Comparison of ENCODE assay signal across 15 mouse cellular contexts in genomic region chr5:74250947-74251346, GRCm38 (mm10). TPM values are rescaled to one million over a fixed set of nuclear protein-coding genes. Genes with fewer than 3 reads are reported as not detected.
DNase-seq lines count a peak whose midpoint lies in the region; ATAC-seq and TF ChIP-seq lines count a peak whose summit lies in the region.
"Had no signal": no experiment of that assay in that cellular context is flagged by ENCODE, and none has a peak within 500 bp of the region (broad histone marks: within the 10 kb centered on the region; RNA-seq: fewer than 3 reads in every experiment).

No protein-coding gene starts in this region.

- H3K27ac ChIP-seq in cerebellum, adult 2 months (ENCODE audit: insufficient read depth, low read length): peak overlapping the region; percentile 48; the same call in 1 of the 2 replicates
- peak overlapping the region; percentile 45 for H3K27ac ChIP-seq in left cerebral cortex, adult 2 months
- H3K27ac ChIP-seq in embryonic facial prominence, embryonic 13.5 days: 0 out of 2 replicates have a peak overlapping the region, but pooled peaks have one; percentile 76
- H3K27ac ChIP-seq in stomach, embryonic 14.5 days (ENCODE audit: low read length): no peak overlapping the region; the same call in 1 of the 2 replicates
- H3K27ac ChIP-seq in heart, embryonic 12.5 days (ENCODE audit: poor library complexity, severe bottlenecking): no peak overlapping the region
- H3K27ac ChIP-seq: forebrain, embryonic 13.5 days; hindbrain, embryonic 15.5 days had no signal

- H3K4me3 ChIP-seq in cerebellum, adult 2 months (replicated peaks; ENCODE audit: insufficient read depth, low read depth, low read length): no peak overlapping the region
- H3K4me3 ChIP-seq in left cerebral cortex, adult 2 months: no peak overlapping the region
- H3K4me3 ChIP-seq in embryonic facial prominence, embryonic 13.5 days: no peak overlapping the region
- H3K4me3 ChIP-seq in stomach, embryonic 14.5 days (ENCODE audit: low read depth, low read length): no peak overlapping the region
- no peak overlapping the region for H3K4me3 ChIP-seq in heart, embryonic 12.5 days
- H3K4me3 ChIP-seq: forebrain, embryonic 13.5 days; hindbrain, embryonic 15.5 days had no signal

- intact Hi-C loops in left cerebral cortex, adult 2 months (cut with DNase I): no loop called here

- H3K27me3 ChIP-seq in cerebellum, adult 2 months (ENCODE audit: control insufficient read depth, insufficient read depth, low read length): no peaks in the 10 kb centered on the region
- H3K27me3 ChIP-seq in embryonic facial prominence, embryonic 13.5 days: no peaks in the 10 kb centered on the region
- no peaks in the 10 kb centered on the region for H3K27me3 ChIP-seq in stomach, embryonic 14.5 days (ENCODE audit: control insufficient read depth, insufficient read depth, low read length)
- H3K27me3 ChIP-seq in heart, embryonic 12.5 days (replicated peaks): no peaks in the 10 kb centered on the region
- H3K27me3 ChIP-seq: forebrain, embryonic 13.5 days; hindbrain, embryonic 15.5 days had no signal

- H3K9ac ChIP-seq in embryonic facial prominence, embryonic 13.5 days: 0 out of 2 replicates have a peak overlapping the region, but pooled peaks have one; percentile 11
- no peak overlapping the region for H3K9ac ChIP-seq in stomach, embryonic 14.5 days (replicated peaks; ENCODE audit: low read depth, low read length)
- H3K9ac ChIP-seq in heart, embryonic 12.5 days: no peak overlapping the region
- H3K9ac ChIP-seq: hindbrain, embryonic 15.5 days had no signal

- no peak for ATAC-seq in embryonic facial prominence, embryonic 13.5 days (ENCODE audit: insufficient number of reproducible peaks, insufficient read depth, low FRiP score, low TSS enrichment, low read depth)
- 0 out of 2 replicates have a peak, but pooled peaks have one; percentile 20 for ATAC-seq in stomach, embryonic 14.5 days (ENCODE audit: insufficient number of reproducible peaks, insufficient read depth, low FRiP score, low read depth)
- no peak for ATAC-seq in activated CD4-positive, CD25-positive, alpha-beta regulatory T cell, adult 4 months
- no peak for ATAC-seq in heart, embryonic 12.5 days (ENCODE audit: insufficient number of reproducible peaks, low FRiP score)
- ATAC-seq: forebrain, embryonic 13.5 days; midbrain, embryonic 16.5 days had no signal

- H3K36me3 ChIP-seq in embryonic facial prominence, embryonic 13.5 days: no peaks in the 10 kb centered on the region
- no peaks in the 10 kb centered on the region for H3K36me3 ChIP-seq in stomach, embryonic 14.5 days (ENCODE audit: control insufficient read depth, insufficient read depth, low read length)
- H3K36me3 ChIP-seq in heart, embryonic 12.5 days: no peaks in the 10 kb centered on the region
- H3K36me3 ChIP-seq: hindbrain, embryonic 15.5 days had no signal

- no peak for TF ChIP-seq POLR2A in cerebellum, adult 2 months (IDR thresholded peaks at IDR 0.05; ENCODE audit: borderline replicate concordance, insufficient read depth, low read length)

- DNase-seq in cerebellum, adult 2 months: no peak
- DNase-seq in cerebellum, adult 9-11 months: no peak
- DNase-seq in left cerebral cortex, adult 2 months (ENCODE audit: extremely low spot score in 1 of 2, low spot score in 2 of 2): no peak
- DNase-seq in left cerebral cortex, adult 9 months (ENCODE audit: low spot score in 2 of 2): no peak
- DNase-seq: heart, postnatal 10 days; layer of hippocampus, adult 9-11 months; lung, adult 2 months; right cerebral cortex, postnatal 14 days had no signal

- H3K4me2 ChIP-seq in embryonic facial prominence, embryonic 13.5 days: no peak overlapping the region
- H3K4me2 ChIP-seq in stomach, embryonic 14.5 days (replicated peaks; ENCODE audit: low read depth, low read length): no peak overlapping the region
- no peak overlapping the region for H3K4me2 ChIP-seq in heart, embryonic 12.5 days
- H3K4me2 ChIP-seq: forebrain, embryonic 13.5 days; hindbrain, embryonic 15.5 days had no signal

- peaks cover 35% of the 10 kb centered on the region for H3K4me1 ChIP-seq in cerebellum, adult 2 months (ENCODE audit: control insufficient read depth, insufficient read depth, low read length)
- peaks cover 45% of the 10 kb centered on the region for H3K4me1 ChIP-seq in embryonic facial prominence, embryonic 13.5 days
- peaks cover 29% of the 10 kb centered on the region for H3K4me1 ChIP-seq in stomach, embryonic 14.5 days (ENCODE audit: control insufficient read depth, insufficient read depth, low read length)
- peaks cover 74% of the 10 kb centered on the region for H3K4me1 ChIP-seq in heart, embryonic 12.5 days (replicated peaks)
- H3K4me1 ChIP-seq: hindbrain, embryonic 15.5 days had no signal

- WGBS in cerebellum, adult 2 months: 90% methylated on average over 2 of the region's 2 CpGs
- WGBS in embryonic facial prominence, embryonic 13.5 days: 61% methylated on average over 2 of the region's 2 CpGs
- 33% methylated on average over 2 of the region's 2 CpGs for WGBS in stomach, embryonic 14.5 days
- 80% methylated on average over 2 of the region's 2 CpGs for WGBS in heart, embryonic 12.5 days

- H3K9me3 ChIP-seq in embryonic facial prominence, embryonic 13.5 days: no peaks in the 10 kb centered on the region
- H3K9me3 ChIP-seq in stomach, embryonic 14.5 days (ENCODE audit: control insufficient read depth, low read depth, low read length): no peaks in the 10 kb centered on the region
- no peaks in the 10 kb centered on the region for H3K9me3 ChIP-seq in heart, embryonic 12.5 days (replicated peaks)
- H3K9me3 ChIP-seq: forebrain, embryonic 13.5 days; hindbrain, embryonic 15.5 days had no signal

- no peak for TF ChIP-seq CTCF in cerebellum, adult 2 months (IDR thresholded peaks at IDR 0.05; ENCODE audit: borderline replicate concordance, insufficient read depth, low read depth, low read length)
- TF ChIP-seq CTCF in left cerebral cortex, adult 2 months (IDR thresholded peaks at IDR 0.05): no peak

RNA-seq across cellular contexts. Expression of gene Rasl11b, which starts 55.9 kb away (rescaled TPM):
- polyA plus RNA-seq in cerebellum, adult 2 months (2012; rRNA removed): 40.7 and 44.3 TPM in 2 replicates
- total RNA-seq in left cerebral cortex, adult 2 months (2021): 100 to 1,000 TPM in 1 of 2 experiments, 10 to 100 TPM in 1; 72.5 to 103 TPM
- 148 and 177 TPM in 2 replicates for polyA plus RNA-seq in embryonic facial prominence, embryonic 13.5 days (2015; fragmentation: Nextera tagmentation; extraction: Ambion mirVana)
- 51.2 and 52.0 TPM in 2 replicates for polyA plus RNA-seq in stomach, embryonic 14.5 days (2014; fragmentation: Nextera tagmentation; extraction: Ambion mirVana)
- 1 to 10 TPM; 2.7 to 4.0 TPM for polyA plus RNA-seq in activated CD4-positive, CD25-positive, alpha-beta regulatory T cell, adult 4 months (2017; shearing (Covaris generic))
- 107 TPM in 2 replicates for polyA plus RNA-seq in heart, embryonic 12.5 days (2016; fragmentation: Nextera tagmentation; extraction: Ambion mirVana)

Comparison
In these comparisons a context has a peak if more than half of its experiments do, and no peak if none do; other contexts are left out.
1. H3K27ac ChIP-seq: peak in cerebellum, adult 2 months (single experiment), left cerebral cortex, adult 2 months (single experiment) and embryonic facial prominence, embryonic 13.5 days (single experiment); none in stomach, embryonic 14.5 days (single experiment) and heart, embryonic 12.5 days (single experiment).